ENCODE assay signal across 13 mouse cellular contexts in the genomic region with DNA sequence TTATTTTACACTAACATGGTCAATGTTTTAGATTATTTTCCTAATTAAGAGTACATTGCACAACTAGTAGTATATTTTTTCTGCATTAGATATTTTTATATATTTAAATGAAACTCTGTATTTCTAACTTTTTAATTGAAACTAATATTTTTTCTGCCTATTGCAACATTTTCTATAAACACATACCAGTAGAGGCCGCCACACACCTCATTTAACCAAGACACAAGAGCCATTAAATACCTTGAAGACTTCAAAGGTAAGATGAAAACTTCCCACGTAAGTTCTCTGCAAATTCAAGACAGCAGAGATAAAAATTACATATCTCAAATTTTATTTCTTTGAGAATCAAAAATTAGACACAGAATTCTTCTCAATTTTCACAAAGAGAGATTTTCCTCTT. TPM values are rescaled to one million over a fixed set of nuclear protein-coding genes. Genes with fewer than 3 reads are reported as not detected.
DNase-seq lines count a peak whose midpoint lies in the region; TF ChIP-seq lines count a peak whose summit lies in the region.
"Had no signal": no experiment of that assay in that cellular context is flagged by ENCODE, and none has a peak within 500 bp of the region (broad histone marks: within the 10 kb centered on the region; RNA-seq: fewer than 3 reads in every experiment).

No protein-coding gene starts in this region.

- no peaks in the 10 kb centered on the region for H3K36me3 ChIP-seq in heart, adult 2 months (ENCODE audit: control insufficient read depth, insufficient read depth, low read length)
- H3K36me3 ChIP-seq: hindbrain, embryonic 12.5 days; limb, embryonic 12.5 days had no signal

- intact Hi-C loops in heart, adult 2 months (cut with DNase I) = no loop called here

- no peaks in the 10 kb centered on the region for H3K79me2 ChIP-seq in heart, adult 2 months (replicated peaks; ENCODE audit: control insufficient read depth, insufficient read depth, low read length)

- TF ChIP-seq CTCF in heart, adult 2 months (IDR thresholded peaks at IDR 0.05) = peak; percentile 31
- TF ChIP-seq CTCF in layer of hippocampus, adult 2 months (conservative IDR thresholded peaks at IDR 0.05) = peak; percentile 68

- no peaks in the 10 kb centered on the region for H3K4me1 ChIP-seq in heart, adult 2 months (ENCODE audit: control insufficient read depth, insufficient read depth, low read length)
- H3K4me1 ChIP-seq: hindbrain, embryonic 12.5 days; limb, embryonic 12.5 days had no signal

- no peak overlapping the region for H3K9ac ChIP-seq in heart, adult 2 months (ENCODE audit: low read depth, low read length)
- H3K9ac ChIP-seq: hindbrain, embryonic 12.5 days; limb, embryonic 12.5 days had no signal

- no peaks in the 10 kb centered on the region for H3K27me3 ChIP-seq in heart, adult 2 months (ENCODE audit: control insufficient read depth, insufficient read depth, low read length)
- H3K27me3 ChIP-seq: hindbrain, embryonic 12.5 days had no signal

- TF ChIP-seq EP300 in heart, adult 2 months (IDR thresholded peaks at IDR 0.05; ENCODE audit: insufficient read depth, low read depth, low read length) = no peak

- DNase-seq in cerebellum, adult 18-20 months = peak; percentile 12 to 24
- no peak for DNase-seq in cerebellum, adult 11-12 months
- DNase-seq in heart, adult 2 months = no peak
- DNase-seq in heart, adult 8-10 months (ENCODE audit: low spot score) = no peak
- no peak for DNase-seq in layer of hippocampus, adult 2 months (ENCODE audit: low spot score in 2 of 2)
- DNase-seq in layer of hippocampus, adult 9-10 months (ENCODE audit: low spot score) = no peak
- DNase-seq in MEL-GATA-1-ER (ENCODE audit: extremely low read depth, low read depth) = peak; percentile 2
- no peak for DNase-seq in thymus, postnatal 36 days
- DNase-seq: B cell, adult 2 months; lung, adult 18-20 months; thymus, postnatal 14 days had no signal

- no peak overlapping the region for H3K4me3 ChIP-seq in heart, adult 2 months
- H3K4me3 ChIP-seq in layer of hippocampus, adult 2 months = peak overlapping the region; percentile 55
- H3K4me3 ChIP-seq: hindbrain, embryonic 12.5 days; limb, embryonic 12.5 days had no signal

- TF ChIP-seq POLR2A in heart, adult 2 months (IDR thresholded peaks at IDR 0.05; ENCODE audit: insufficient read depth, low read depth, low read length) = no peak

- 29% methylated on average over 2 of the region's 2 CpGs for WGBS in heart, adult 2 months

- no peak overlapping the region for H3K27ac ChIP-seq in heart, adult 2 months
- H3K27ac ChIP-seq in layer of hippocampus, adult 2 months = peak overlapping the region; percentile 91
- H3K27ac ChIP-seq: hindbrain, embryonic 12.5 days; limb, embryonic 12.5 days had no signal

RNA-seq across cellular contexts. Expression of a gene that starts 8.2 kb away (rescaled TPM):
- total RNA-seq in heart, adult 2 months (2021) = under 1 TPM; 0.13 to 0.27 TPM
- 0.02 and 0.29 TPM in 2 replicates for polyA plus RNA-seq in heart, adult 2 months (2012; rRNA removed)
- under 1 TPM; 0.11 to 0.34 (median 0.20) TPM for total RNA-seq in heart, adult 8-10 months (2022)
- total RNA-seq in layer of hippocampus, adult 2 months (2021) = 10 to 100 TPM; 38.4 to 39.8 TPM

Comparison
In these comparisons a context has a peak if more than half of its experiments do, and no peak if none do; other contexts are left out.
1. DNase-seq: peak in cerebellum, adult 18-20 months (2 of 2) and MEL-GATA-1-ER (single experiment); none in cerebellum, adult 11-12 months (single experiment), heart, adult 2 months (0 of 2), heart, adult 8-10 months (single experiment), layer of hippocampus, adult 2 months (0 of 2), layer of hippocampus, adult 9-10 months (single experiment) and thymus, postnatal 36 days (0 of 2).
2. RNA of a gene that starts 8.2 kb away (total RNA-seq): 38.4 to 39.8 TPM in layer of hippocampus, adult 2 months; 0.13 to 0.27 TPM in heart, adult 2 months and 0.11 to 0.34 TPM in heart, adult 8-10 months; every median in the first group is over 10 times any median in the second.